Mouse (Mus musculus) kidney, adult 9 months (tissue): ENCODE results near the gene Fam78a.
"Not testable (repeated sequence)": the region's sequence is repeated elsewhere in the genome, so short reads cannot be mapped to it uniquely, and the experiment has no call there.

ENCODE experiments used
- DNase-seq: peaks from one replicate; pipeline ENCODE4 v3.0.0; 2022

The Fam78a gene

DNA sequence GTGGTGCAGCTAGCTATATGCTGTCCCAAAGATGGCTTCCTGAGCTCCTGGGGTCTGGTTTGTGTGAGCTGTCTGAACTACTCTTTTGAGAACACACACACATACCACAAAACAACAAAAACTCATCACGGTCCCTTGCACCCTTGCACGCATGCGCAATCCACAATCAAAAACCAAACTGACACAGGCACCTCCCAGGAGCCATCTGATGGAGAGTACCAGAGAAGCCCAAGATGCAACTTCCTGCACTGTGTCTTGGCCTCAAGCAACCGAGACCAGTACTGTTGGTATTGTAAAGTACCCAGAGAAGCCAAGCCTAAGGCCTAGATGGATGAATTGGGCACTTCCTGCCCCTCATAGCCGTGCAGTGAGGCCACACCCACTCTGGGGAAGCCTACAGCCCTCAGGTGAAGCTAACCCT, 19.3 kb downstream of the Fam78a start:
- no peak for DNase-seq

DNA sequence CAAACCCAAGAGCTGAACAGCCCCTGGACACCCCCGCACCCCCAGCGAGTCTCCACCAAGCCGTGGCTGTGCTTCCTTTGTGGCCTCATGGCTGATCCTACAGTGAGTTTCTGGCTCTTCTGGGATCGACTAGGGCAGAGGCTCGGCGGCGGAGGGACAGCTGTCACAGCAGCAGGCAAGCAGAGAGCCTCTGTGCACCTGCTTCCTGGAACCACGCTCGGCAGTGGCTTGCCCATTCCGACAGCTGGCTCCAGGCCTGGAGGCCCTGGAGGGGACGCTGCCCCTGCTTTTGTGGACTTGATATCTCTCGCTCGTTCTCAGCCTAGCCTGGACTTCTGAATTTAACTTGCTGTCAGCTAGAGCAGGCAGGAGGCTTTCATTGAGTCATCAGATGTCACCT, 19.7 kb downstream of the Fam78a start:
- DNase-seq, result no peak

DNA sequence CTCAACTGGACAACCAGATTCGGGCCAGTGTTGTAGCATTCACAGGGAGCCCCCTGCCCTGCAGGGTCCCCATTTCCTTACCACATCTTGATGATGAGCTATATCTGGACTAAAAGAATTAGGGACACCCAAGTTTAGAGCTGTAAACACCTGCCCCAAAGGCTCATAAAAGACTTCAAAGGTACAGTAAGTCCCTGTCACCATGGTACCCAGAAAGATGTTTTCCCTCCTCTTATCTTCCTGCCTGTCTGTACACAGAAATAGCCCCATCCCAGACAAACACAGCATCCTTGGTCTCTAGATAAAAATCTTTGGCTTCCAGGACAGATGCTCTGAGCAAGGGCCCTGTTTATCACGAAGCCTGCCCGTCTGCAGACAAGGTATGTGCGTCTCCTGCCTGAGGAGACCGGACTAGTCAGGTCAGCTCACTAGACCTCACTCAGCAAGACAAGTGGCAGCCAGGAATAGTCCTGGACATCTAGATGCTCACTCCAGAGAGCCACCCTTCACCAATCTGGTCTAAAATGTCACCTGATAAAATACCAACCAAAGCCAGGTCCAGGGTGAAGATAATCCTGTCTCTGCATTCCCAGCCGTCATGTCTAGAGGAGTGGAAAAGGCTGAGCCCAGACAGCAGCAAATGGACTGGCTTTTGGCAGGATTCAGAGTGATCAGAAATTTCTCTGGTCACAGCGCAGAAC, 21.1 kb downstream of the Fam78a start:
- DNase-seq, result no peak

DNA sequence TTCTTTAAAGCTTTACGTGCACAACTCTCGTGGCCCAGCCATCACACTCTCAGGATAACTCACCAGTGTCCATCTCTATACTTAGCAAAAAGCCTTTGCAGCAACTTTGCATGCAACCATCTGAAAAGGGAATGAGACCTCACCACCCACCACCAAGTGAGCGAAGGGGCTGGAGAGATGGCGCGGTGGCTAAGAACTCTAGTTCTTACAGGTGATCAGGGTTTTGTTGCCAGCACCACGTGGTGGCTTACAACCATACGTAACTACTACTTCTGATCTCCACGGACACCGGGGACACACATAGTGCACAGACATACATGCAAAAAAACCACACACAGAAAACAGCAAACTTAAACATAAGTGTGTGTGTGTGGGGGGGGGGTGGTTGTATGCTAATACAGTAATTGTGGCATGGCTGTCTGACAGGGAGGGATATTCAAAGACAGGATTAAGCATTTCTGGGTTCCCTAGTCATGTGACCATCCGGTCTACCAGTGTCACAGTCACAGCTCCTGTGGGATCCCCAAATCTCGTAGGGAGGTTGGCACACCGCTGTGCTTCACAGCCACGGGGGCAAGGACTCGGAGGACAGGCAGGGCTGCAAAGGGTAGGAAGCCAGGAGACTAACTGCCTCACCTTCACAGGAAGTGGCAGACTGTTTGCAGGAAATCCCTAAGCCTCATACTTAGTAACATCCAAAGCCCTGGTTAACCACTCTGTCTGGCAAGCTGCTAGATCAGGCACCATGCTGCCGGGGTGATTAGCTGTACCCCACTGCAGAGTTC, 21.8 kb downstream of the Fam78a start:
- DNase-seq, result no peak

GRCm38 (mm10) chr2:32061722-32062505, 22.7 kb downstream of the Fam78a start:
- DNase-seq, result no peak

DNA sequence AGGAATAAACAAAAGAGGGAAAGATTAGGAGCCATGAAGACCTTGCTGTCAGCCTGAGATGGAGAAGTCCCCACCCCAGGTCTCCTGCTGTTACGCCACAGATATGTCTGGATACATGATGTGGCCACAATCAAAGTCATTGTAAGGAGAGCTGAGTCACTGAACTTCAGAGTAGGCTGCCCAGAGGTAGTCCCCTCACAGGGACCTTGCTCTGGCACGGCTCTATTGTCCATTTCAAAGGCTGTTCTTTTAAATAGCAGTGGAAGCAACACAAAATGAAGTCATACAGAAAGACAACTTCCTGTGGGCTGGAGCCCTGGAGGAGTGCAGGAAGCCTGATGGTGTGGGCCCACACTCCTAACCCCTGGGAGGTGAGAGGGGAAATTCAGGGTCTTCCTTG, 23.5 kb downstream of the Fam78a start:
- no peak for DNase-seq

DNA sequence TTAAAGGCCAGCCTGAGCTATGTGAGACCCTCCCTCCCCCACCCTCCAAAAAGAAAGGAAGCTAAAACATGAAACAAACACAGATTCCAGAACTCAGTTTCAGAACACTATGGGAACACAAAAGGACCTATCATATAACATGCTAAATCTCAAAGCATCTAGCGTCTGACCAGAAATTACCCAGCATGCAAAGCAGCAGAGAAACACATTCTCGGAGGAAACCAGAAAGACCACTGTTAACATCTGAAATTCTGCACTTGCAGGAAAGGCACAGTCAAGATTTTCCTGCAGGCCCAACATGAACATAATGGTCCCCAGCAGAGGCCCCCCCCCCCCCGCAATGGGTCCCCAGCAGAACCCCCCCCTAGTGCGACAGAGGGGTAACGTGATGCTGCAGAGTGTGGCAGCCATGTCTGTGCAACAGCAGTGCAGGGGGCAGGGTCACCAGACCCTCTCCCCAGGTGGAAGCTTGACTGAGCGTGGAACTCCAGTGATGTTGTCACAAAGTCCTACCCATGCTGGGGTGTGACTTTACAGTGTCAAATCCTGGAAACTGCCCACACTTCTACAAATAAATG, 24.3 kb downstream of the Fam78a start:
- no peak for DNase-seq

DNA sequence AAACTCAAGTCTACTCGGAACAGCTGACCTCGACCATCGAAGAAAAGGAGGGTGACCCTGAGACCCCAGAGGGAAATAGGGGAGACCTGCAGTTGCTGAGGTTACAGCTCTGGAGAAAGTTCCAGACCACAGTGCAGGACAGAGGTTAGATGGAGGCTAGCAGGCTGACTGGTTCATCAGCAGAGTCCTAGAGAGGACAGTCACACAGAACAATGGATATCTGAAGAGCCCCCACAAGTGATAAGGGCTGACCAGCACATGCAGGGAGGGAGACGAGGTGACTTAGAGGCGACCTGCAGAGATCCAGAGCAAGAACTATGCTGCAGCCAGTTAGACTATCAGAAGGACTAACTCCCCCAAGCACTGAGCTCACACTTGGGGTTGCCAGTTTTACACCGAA, 25.0 kb downstream of the Fam78a start:
- DNase-seq, result no peak

GRCm38 (mm10) chr2:32058716-32059115, 25.9 kb downstream of the Fam78a start:
- DNase-seq, result no peak

DNA sequence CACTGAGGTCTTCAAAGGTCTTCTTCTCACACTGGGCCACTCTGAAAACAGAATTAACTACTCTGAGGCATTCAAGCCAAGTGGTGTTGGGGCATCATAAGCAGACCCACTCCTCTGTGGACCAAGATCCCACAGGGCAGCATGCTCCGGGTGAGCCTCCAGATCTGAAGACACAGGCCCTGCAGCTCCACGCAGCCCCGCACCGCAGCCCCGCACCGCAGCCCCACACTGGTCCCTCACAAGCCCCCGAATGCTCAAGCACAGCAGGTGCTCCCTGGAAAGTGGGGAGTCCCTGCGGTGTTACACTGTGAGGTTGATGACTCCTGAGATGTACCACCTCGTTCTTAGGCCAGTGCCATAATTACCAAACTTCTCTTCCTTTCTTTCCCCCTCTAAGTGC, 26.4 kb downstream of the Fam78a start:
- no peak for DNase-seq

GRCm38 (mm10) chr2:32057794-32058193, 26.9 kb downstream of the Fam78a start:
- no peak for DNase-seq

GRCm38 (mm10) chr2:32057360-32057759, 27.3 kb downstream of the Fam78a start:
- no peak for DNase-seq

DNA sequence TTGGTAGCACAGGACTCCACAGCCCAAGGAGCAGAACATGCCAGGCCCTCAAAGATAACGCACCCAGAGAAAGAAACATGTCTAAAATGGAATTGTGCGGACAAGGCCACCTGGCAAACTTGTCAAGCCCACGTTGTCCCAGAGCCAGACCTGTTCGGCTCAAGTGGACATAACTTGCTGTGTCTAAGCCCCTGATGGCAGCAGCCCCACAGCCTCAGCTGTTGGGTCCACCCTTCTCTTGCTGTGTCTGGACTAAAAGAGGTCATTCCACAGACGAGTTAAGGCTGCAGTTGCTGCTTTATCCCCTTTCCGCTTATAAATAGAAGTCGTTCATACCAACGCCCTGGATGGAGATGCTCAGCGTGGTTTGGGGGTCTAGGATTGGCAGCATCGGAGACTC, 28.1 kb downstream of the Fam78a start:
- DNase-seq, result no peak

- DNase-seq, result no peak
These were observed 29.2 kb downstream of the Fam78a start for GRCm38 (mm10) chr2:32055357-32055965.

DNA sequence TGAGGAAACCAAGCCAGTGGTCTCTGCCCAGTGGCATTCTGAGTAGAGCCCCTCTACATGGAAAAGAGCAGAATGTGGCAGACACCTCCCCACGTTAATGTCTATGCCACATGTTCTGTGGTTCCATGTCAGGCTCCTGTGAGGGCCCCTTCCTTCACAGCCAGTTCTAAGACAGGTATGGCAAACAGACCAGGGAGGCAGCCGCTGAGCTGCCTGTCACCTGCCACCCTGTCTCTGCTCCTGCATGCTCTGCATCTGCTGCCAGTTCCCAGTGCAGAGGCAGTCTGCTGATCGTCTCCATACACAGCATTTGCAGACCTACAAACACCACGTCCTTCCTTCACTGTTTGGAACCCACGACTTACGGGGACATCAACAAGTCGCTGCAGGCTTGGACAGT, 32.2 kb downstream of the Fam78a start:
- no peak for DNase-seq

GRCm38 (mm10) chr2:32051791-32052190, 32.9 kb downstream of the Fam78a start:
- DNase-seq, result no peak

- no peak for DNase-seq
These were observed 37.3 kb downstream of the Fam78a start for GRCm38 (mm10) chr2:32047323-32047722.

- no peak for DNase-seq
These were observed 38.6 kb downstream of the Fam78a start for GRCm38 (mm10) chr2:32046009-32046408.

DNA sequence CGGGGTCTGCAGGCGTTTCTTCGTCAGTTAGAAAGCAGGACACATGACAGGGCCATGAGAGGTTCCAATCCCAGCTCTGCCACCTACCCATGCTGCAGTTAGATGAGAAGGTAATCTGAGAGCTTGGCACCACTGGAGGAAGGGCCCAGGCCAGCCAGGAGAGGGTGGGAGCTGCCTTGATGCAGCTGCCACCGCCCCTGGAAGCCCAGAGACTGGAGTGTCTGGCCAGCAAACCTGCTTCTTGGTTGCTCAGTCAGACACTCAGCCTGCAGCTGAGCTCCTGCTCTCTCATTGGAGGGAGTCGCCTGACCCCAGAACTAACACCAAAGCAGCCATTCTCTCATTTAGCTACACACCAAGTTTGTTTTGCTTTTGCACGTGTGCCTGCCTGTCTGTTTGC, 39.3 kb downstream of the Fam78a start:
- DNase-seq, result no peak

DNA sequence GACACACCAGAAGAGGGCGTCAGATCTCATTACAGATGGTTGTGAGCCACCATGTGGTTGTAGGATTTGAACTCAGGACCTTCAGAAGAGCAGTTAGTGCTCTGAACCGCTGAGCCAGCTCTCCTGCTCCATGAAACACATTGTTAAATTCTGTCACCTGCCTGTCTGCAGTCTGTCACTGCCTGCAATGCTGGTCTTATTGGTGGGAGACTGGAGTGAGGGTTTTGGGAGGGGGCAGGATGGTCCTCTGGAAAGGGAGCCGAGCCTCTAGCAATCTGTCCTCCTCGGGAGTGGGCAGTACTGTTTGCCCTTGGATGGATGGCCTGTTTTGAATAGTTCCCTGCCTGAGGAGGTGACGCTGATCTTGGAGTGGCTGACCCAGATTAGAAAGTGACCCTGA, 40.8 kb downstream of the Fam78a start:
- no peak for DNase-seq

GRCm38 (mm10) chr2:32041087-32041486, 43.6 kb downstream of the Fam78a start:
- no peak for DNase-seq

- not testable (repeated sequence) for DNase-seq
These were observed 44.0 kb downstream of the Fam78a start for GRCm38 (mm10) chr2:32040646-32041045.

DNA sequence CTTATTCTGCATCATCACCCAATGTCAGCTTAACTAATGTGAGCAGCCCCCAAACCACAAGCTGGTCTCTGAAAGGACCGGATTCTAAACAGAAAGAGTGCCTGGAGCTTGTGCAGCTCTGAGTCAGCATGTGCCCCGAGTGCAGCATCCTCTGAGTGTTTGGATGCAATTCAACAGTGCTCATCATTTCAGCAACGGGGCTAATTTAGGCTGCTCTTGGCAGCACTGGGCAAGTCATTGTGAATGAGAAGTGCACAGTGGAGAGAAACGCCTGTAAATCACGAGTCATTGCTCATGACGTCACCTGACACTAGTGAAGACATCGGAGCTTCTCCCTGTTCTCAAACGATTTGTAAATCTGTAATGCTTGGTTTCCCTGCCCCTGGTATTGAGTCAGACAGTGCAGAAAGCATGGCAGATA, 46.0 kb downstream of the Fam78a start:
- DNase-seq, result no peak
